Mouse (Mus musculus): Measurements from ENCODE around the gene Mycbpap. TPM values are rescaled to one million over a fixed set of nuclear protein-coding genes. Genes with fewer than 3 reads are reported as not detected.

The Mycbpap gene
- polyA plus RNA-seq, 1 experiment from 2014 or later = 2.1 TPM

- 52% methylated on average over 3 of the region's 3 CpGs for WGBS
- no peak for ATAC-seq (ENCODE audit: insufficient number of reproducible peaks, insufficient read depth, low FRiP score, low read depth)
- no peak overlapping the region for H3K4me3 ChIP-seq (ENCODE audit: low read depth, low read length)
- H3K27me3 ChIP-seq (ENCODE audit: control insufficient read depth, insufficient read depth, low read length) = no peaks in the 10 kb centered on the region
- H3K27ac ChIP-seq (ENCODE audit: low read length) = no peak overlapping the region
- no peak overlapping the region for H3K9ac ChIP-seq (replicated peaks; ENCODE audit: low read depth, low read length)
- no peaks in the 10 kb centered on the region for H3K4me1 ChIP-seq (ENCODE audit: control insufficient read depth, insufficient read depth, low read length)
- H3K36me3 ChIP-seq (ENCODE audit: control insufficient read depth, insufficient read depth, low read length) = peaks cover 3% of the 10 kb centered on the region; the same call in 1 of the 2 replicates
- H3K9me3 ChIP-seq (ENCODE audit: control insufficient read depth, low read depth, low read length) = no peaks in the 10 kb centered on the region
- no peak overlapping the region for H3K4me2 ChIP-seq (replicated peaks; ENCODE audit: low read depth, low read length)
Measured at GRCm38 (mm10) chr11:94558226-94558625, 36.7 kb upstream of the Mycbpap start.

DNA sequence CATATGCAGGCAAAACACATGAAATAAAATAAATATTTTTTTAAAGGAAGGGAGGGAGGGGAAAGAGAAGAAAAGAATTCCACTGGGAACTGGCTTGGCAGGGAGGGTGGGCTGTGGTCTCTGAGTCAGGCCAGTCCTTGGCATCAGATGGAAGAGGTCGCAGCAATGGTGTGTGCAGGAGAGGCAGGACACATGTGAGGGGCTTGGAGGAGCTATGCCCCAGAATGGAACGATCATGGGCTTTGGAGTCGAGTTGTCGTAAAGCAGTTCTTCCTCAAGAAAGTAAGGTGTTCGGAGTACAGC is 28.9 kb upstream of the Mycbpap start:
- H3K4me2 ChIP-seq (replicated peaks; ENCODE audit: low read depth, low read length) = no peak overlapping the region
- H3K27ac ChIP-seq (ENCODE audit: low read length) = no peak overlapping the region
- no peak for ATAC-seq (ENCODE audit: insufficient number of reproducible peaks, insufficient read depth, low FRiP score, low read depth)
- peaks cover 11% of the 10 kb centered on the region; the same call in 1 of the 2 replicates for H3K4me1 ChIP-seq (ENCODE audit: control insufficient read depth, insufficient read depth, low read length)
- H3K9ac ChIP-seq (replicated peaks; ENCODE audit: low read depth, low read length) = no peak overlapping the region
- no peaks in the 10 kb centered on the region for H3K36me3 ChIP-seq (ENCODE audit: control insufficient read depth, insufficient read depth, low read length)
- H3K27me3 ChIP-seq (ENCODE audit: control insufficient read depth, insufficient read depth, low read length) = no peaks in the 10 kb centered on the region
- H3K9me3 ChIP-seq (ENCODE audit: control insufficient read depth, low read depth, low read length) = no peaks in the 10 kb centered on the region
- 91% methylated on average over 5 of the region's 5 CpGs for WGBS
- no peak overlapping the region for H3K4me3 ChIP-seq (ENCODE audit: low read depth, low read length)

GRCm38 (mm10) chr11:94549691-94550441 is 28.3 kb upstream of the Mycbpap start:
- Histone ChIP-seq H3K27me3 (ENCODE audit: control insufficient read depth, insufficient read depth, low read length) (no peaks in the 10 kb centered on the region), H3K9ac (replicated peaks; ENCODE audit: low read depth, low read length) (0 out of 2 replicates have a peak overlapping the region, but pooled peaks have one; percentile 7), H3K36me3 (ENCODE audit: control insufficient read depth, insufficient read depth, low read length) (no peaks in the 10 kb centered on the region), H3K27ac (ENCODE audit: low read length) (peak overlapping the region; percentile 30; the same call in 1 of the 2 replicates), H3K4me1 (ENCODE audit: control insufficient read depth, insufficient read depth, low read length) (peaks cover 11% of the 10 kb centered on the region; the same call in 1 of the 2 replicates), H3K4me2 (replicated peaks; ENCODE audit: low read depth, low read length) (no peak overlapping the region), H3K9me3 (ENCODE audit: control insufficient read depth, low read depth, low read length) (no peaks in the 10 kb centered on the region), H3K4me3 (ENCODE audit: low read depth, low read length) (no peak overlapping the region)
- no peak for ATAC-seq (ENCODE audit: insufficient number of reproducible peaks, insufficient read depth, low FRiP score, low read depth)
- WGBS = 65% methylated on average over 10 of the region's 10 CpGs

DNA sequence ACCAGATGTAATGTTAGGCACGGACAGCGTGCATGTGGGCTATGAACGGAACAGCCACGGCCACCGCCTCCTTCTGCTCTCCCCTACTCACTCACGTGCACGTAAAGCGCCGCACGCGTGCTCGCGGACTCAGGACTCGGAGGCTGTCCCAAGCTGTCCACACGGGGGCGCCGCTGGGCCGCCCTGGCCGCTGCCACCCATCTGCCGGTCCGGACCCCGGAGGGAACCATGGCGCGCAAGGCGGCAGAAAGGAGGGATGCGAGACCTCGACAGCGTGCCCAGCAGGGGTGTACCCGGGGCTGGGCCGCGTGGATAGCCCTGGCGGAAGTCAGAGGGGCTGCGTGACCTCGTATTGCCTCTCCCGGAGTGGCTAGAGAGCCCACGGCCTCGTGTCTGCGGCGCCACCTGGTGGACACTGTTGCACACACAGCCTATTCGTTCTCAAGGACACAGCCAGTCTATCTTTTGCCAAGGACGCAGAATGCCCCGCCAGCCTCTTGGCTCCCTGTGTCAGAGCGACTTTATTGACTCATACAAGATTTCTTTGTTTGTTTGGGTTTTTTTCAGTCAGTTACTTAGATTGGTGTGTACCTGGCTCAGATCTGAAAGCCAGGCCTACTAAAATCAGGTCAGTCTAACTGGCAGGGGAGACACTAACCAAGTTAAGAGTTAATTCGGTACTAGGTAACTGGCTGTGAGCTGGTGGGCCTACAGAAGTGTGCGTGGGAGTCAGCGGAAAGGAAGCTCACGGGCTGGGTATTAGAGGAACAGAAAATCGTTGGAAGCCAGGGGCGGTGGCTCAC is 27.5 kb upstream of the Mycbpap start, which contains the start of gene Rsad1:
Rsad1 (minus strand) TSS at position 368 of the 803 bp plus-strand sequence.
- H3K9me3 ChIP-seq (ENCODE audit: control insufficient read depth, low read depth, low read length) = no peaks in the 10 kb centered on the region
- 4% methylated on average over 49 of the region's 49 CpGs for WGBS
- H3K9ac ChIP-seq (replicated peaks; ENCODE audit: low read depth, low read length) = peak within 1 kb of the TSS; percentile 59
- H3K4me1 ChIP-seq (ENCODE audit: control insufficient read depth, insufficient read depth, low read length) = peaks cover 13% of the 10 kb centered on the region; the same call in 1 of the 2 replicates
- no peaks in the 10 kb centered on the region for H3K27me3 ChIP-seq (ENCODE audit: control insufficient read depth, insufficient read depth, low read length)
- no peaks in the 10 kb centered on the region for H3K36me3 ChIP-seq (ENCODE audit: control insufficient read depth, insufficient read depth, low read length)
- peak within 1 kb of the TSS; percentile 51 for H3K4me3 ChIP-seq (ENCODE audit: low read depth, low read length)
- peak within 1 kb of the TSS; percentile 73; the same call in 1 of the 2 replicates for H3K27ac ChIP-seq (ENCODE audit: low read length)
- peak within 1 kb of the TSS; percentile 97 for H3K4me2 ChIP-seq (replicated peaks; ENCODE audit: low read depth, low read length)
- ATAC-seq (ENCODE audit: insufficient number of reproducible peaks, insufficient read depth, low FRiP score, low read depth) = peak; percentile 85

DNA sequence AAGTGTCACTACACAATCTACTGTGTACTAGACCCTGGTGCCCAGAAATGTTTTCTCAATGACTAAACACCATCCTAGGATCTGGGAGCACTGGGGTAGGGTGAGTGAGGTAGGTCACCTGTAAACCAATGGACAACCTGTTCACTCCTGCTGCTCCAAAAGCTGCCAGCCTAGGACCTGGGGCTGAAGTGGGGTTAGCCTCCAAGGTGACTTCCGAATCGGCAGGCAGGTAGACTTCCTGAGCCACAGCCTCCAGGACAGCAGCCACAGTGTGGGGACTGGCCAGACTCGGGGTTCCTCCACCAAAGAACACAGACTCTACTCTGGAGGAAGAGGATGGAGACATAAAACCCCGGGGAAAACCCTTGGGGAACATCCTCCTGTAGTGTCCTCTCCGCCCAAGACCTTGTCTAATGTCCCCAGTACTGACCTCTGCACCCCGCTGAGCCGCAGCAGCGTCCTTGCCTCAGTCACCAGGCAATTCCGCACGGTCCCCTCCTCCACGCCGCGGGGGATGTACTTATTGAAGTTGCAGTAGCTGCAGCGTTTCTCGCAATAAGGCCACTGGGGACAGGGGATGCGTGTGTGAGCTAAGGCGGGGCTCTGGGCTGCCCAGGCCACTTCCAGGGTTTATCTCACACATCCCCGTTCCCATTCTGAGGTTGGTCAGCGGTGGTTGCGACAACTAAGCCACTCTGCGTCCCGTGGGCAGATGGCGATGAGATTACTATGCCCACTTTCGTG is 26.7 kb upstream of the Mycbpap start:
- H3K4me1 ChIP-seq (ENCODE audit: control insufficient read depth, insufficient read depth, low read length) = peaks cover 13% of the 10 kb centered on the region; the same call in 1 of the 2 replicates
- H3K4me2 ChIP-seq (replicated peaks; ENCODE audit: low read depth, low read length) = peak overlapping the region; percentile 97
- H3K9me3 ChIP-seq (ENCODE audit: control insufficient read depth, low read depth, low read length) = no peaks in the 10 kb centered on the region
- H3K36me3 ChIP-seq (ENCODE audit: control insufficient read depth, insufficient read depth, low read length) = no peaks in the 10 kb centered on the region
- no peaks in the 10 kb centered on the region for H3K27me3 ChIP-seq (ENCODE audit: control insufficient read depth, insufficient read depth, low read length)
- ATAC-seq (ENCODE audit: insufficient number of reproducible peaks, insufficient read depth, low FRiP score, low read depth) = 0 out of 2 replicates have a peak, but pooled peaks have one; percentile 5
- peak overlapping the region; percentile 51 for H3K4me3 ChIP-seq (ENCODE audit: low read depth, low read length)
- 13% methylated on average over 24 of the region's 24 CpGs for WGBS
- peak overlapping the region; percentile 59 for H3K9ac ChIP-seq (replicated peaks; ENCODE audit: low read depth, low read length)
- no peak overlapping the region for H3K27ac ChIP-seq (ENCODE audit: low read length)

DNA sequence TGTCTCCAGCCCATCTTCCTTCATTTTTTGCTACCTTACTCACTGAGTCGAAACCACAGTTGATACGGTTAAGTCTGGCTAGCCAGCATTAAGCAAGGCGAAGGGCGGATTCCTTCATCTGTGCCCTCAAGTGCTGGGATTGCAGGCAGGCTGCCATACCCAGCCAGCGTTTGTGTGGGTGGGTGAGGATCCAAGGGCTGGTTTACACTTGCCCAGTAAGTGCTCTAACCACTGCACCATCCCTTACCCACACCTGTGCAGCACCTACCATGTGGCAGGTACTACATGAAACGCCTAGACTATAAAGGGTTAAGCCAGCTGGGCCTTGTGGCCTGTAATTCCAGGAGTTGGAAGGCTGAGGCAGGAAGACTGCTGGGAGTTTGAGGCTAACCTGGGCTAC is 25.7 kb upstream of the Mycbpap start:
- Histone ChIP-seq H3K27ac (ENCODE audit: low read length) (no peak overlapping the region), H3K36me3 (ENCODE audit: control insufficient read depth, insufficient read depth, low read length) (no peaks in the 10 kb centered on the region), H3K4me1 (ENCODE audit: control insufficient read depth, insufficient read depth, low read length) (peaks cover 13% of the 10 kb centered on the region; the same call in 1 of the 2 replicates), H3K4me2 (replicated peaks; ENCODE audit: low read depth, low read length) (no peak overlapping the region), H3K4me3 (ENCODE audit: low read depth, low read length) (no peak overlapping the region), H3K9ac (replicated peaks; ENCODE audit: low read depth, low read length) (no peak overlapping the region), H3K27me3 (ENCODE audit: control insufficient read depth, insufficient read depth, low read length) (no peaks in the 10 kb centered on the region), H3K9me3 (ENCODE audit: control insufficient read depth, low read depth, low read length) (no peaks in the 10 kb centered on the region)
- no peak for ATAC-seq (ENCODE audit: insufficient number of reproducible peaks, insufficient read depth, low FRiP score, low read depth)
- WGBS = 90% methylated on average over 6 of the region's 6 CpGs

DNA sequence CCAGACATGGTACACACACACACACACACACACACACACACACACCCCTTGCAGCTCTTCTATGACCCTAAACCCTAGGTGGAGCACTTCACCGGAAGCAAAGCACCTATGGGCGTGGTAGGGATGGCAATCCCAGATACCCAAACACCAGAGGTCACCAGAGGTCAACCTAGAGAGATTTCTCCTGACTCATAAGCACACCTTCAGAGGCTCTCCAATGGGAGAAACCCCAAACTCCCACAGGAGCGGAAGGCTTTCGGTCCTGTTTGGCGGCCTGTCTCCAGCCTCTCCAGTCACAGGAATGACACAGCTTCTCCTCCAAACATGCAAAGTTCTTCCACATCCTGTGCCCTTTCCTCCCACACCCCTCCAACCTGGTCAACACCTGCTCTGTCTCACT is 24.8 kb upstream of the Mycbpap start:
- Histone ChIP-seq H3K9ac (replicated peaks; ENCODE audit: low read depth, low read length) (no peak overlapping the region), H3K9me3 (ENCODE audit: control insufficient read depth, low read depth, low read length) (no peaks in the 10 kb centered on the region), H3K27ac (ENCODE audit: low read length) (no peak overlapping the region), H3K36me3 (ENCODE audit: control insufficient read depth, insufficient read depth, low read length) (no peaks in the 10 kb centered on the region), H3K4me3 (ENCODE audit: low read depth, low read length) (no peak overlapping the region), H3K4me1 (ENCODE audit: control insufficient read depth, insufficient read depth, low read length) (peaks cover 13% of the 10 kb centered on the region; the same call in 1 of the 2 replicates), H3K4me2 (replicated peaks; ENCODE audit: low read depth, low read length) (no peak overlapping the region), H3K27me3 (ENCODE audit: control insufficient read depth, insufficient read depth, low read length) (no peaks in the 10 kb centered on the region)
- WGBS = 91% methylated on average over 5 of the region's 5 CpGs
- no peak for ATAC-seq (ENCODE audit: insufficient number of reproducible peaks, insufficient read depth, low FRiP score, low read depth)

GRCm38 (mm10) chr11:94544422-94544821 is 22.9 kb upstream of the Mycbpap start:
- H3K4me1 ChIP-seq (ENCODE audit: control insufficient read depth, insufficient read depth, low read length) = 0 out of 2 replicates have a peak, but pooled peaks cover 10% of the 10 kb centered on the region
- H3K36me3 ChIP-seq (ENCODE audit: control insufficient read depth, insufficient read depth, low read length) = no peaks in the 10 kb centered on the region; the same call in 1 of the 2 replicates
- 57% methylated on average over 18 of the region's 18 CpGs for WGBS
- H3K9me3 ChIP-seq (ENCODE audit: control insufficient read depth, low read depth, low read length) = no peaks in the 10 kb centered on the region
- no peak overlapping the region for H3K4me3 ChIP-seq (ENCODE audit: low read depth, low read length)
- peak overlapping the region; percentile 10; the same call in 1 of the 2 replicates for H3K4me2 ChIP-seq (replicated peaks; ENCODE audit: low read depth, low read length)
- no peaks in the 10 kb centered on the region for H3K27me3 ChIP-seq (ENCODE audit: control insufficient read depth, insufficient read depth, low read length)
- no peak overlapping the region for H3K27ac ChIP-seq (ENCODE audit: low read length)
- no peak for ATAC-seq (ENCODE audit: insufficient number of reproducible peaks, insufficient read depth, low FRiP score, low read depth)
- H3K9ac ChIP-seq (replicated peaks; ENCODE audit: low read depth, low read length) = no peak overlapping the region
